Mouse (Mus musculus) lung, embryonic 14.5 days (tissue): ENCODE results near the gene Prr12. TPM values are rescaled to one million over a fixed set of nuclear protein-coding genes. Genes with fewer than 3 reads are reported as not detected.

Experiments used
- ATAC-seq: fragments of 200-750 bp; cut with Nextera tagmentation; 2 replicates; pipeline ENCODE4 v1.8.0; 2017; ENCODE audit warnings: mild to moderate bottlenecking, moderate TSS enrichment, moderate library complexity; ENCODE audit not compliant: insufficient read depth
- DNase-seq: peaks from one replicate; pipeline ENCODE4 v3.0.0-alpha.2; 2015
- H3K27ac ChIP-seq: fragments of 300-500 bp; sonication (generic); 2 replicates; pipeline ENCODE4 v1.5.1; 2014; ENCODE audit warnings: low read depth, mild to moderate bottlenecking, moderate library complexity
- H3K27me3 ChIP-seq: fragments of 300-500 bp; sonication (generic); 2 replicates; pipeline ENCODE4 v1.6.1; 2014; ENCODE audit warnings: low read length, control low read depth; ENCODE audit not compliant: insufficient read depth
- H3K36me3 ChIP-seq: fragments of 300-500 bp; sonication (generic); 2 replicates; pipeline ENCODE4 v1.6.1; 2014; ENCODE audit warnings: control low read depth; ENCODE audit not compliant: insufficient read depth
- H3K4me1 ChIP-seq: fragments of 300-500 bp; sonication (generic); 2 replicates; pipeline ENCODE4 v1.6.1; 2014; ENCODE audit warnings: antibody characterized with exemption, control low read depth; ENCODE audit not compliant: insufficient read depth
- H3K4me2 ChIP-seq: fragments of 300-500 bp; sonication (generic); 2 replicates; pipeline ENCODE4 v1.6.1; 2014; ENCODE audit warnings: mild to moderate bottlenecking
- H3K4me3 ChIP-seq: fragments of 300-500 bp; sonication (generic); 2 replicates; pipeline ENCODE4 v1.5.1; 2014; ENCODE audit warnings: low read depth, low read length
- H3K9ac ChIP-seq: fragments of 300-500 bp; sonication (generic); 2 replicates; pipeline ENCODE4 v1.6.1; 2014
- H3K9me3 ChIP-seq: fragments of 300-500 bp; sonication (generic); 2 replicates; pipeline ENCODE4 v1.6.1; 2016; ENCODE audit warnings: low read depth, low read length, control low read depth
- CTCF ChIP-seq: IDR thresholded peaks from 2 replicates; pipeline ENCODE4 v1.5.1; 2016; ENCODE audit warnings: antibody characterized with exemption, low read depth
- WGBS: fragments of 180-500 bp; shearing (Covaris S2); extraction: QIAGEN DNeasy Blood & Tissue Kit; methylation state at CpG from one replicate; pipeline ENCODE4 v1.1.7; 2014; 5-methylcytosine and 5-hydroxymethylcytosine counted together
- polyA plus RNA-seq: library from polyadenylated mRNA; unstranded; fragments of >200 nt; fragmentation: Nextera tagmentation; extraction: Ambion mirVana; gene quantifications from 2 replicates; pipeline ENCODE4 v1.2.1, GENCODE M21; 2014

The Prr12 gene
- polyA plus RNA-seq, 1 experiment from 2014 or later = 16.2 TPM

DNA sequence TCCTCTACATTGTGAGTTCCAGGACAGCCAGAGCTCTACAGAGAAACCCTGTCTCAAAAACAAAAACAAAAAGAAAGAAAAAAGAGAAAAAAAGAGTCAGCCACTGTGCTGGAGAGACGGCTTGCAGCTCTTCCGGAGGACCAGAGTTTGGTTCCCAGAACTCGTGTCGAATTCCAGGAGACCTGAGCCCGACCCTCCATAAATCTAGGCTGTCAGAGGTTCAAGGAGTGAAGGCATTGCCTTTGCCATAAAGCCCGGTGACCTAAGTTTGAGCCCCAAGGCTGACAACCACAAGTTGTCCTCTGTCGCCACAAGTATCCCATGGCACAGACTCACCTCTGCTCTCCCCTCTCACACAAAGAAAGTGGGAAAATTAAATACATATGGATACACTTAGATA lies 41.4 kb upstream of the Prr12 start:
- Histone ChIP-seq H3K4me3 (no peak overlapping the region), H3K4me2 (no peak overlapping the region), H3K27ac (0 out of 2 replicates have a peak overlapping the region, but pooled peaks have one; percentile 3), H3K9me3 (no peaks in the 10 kb centered on the region), H3K27me3 (no peaks in the 10 kb centered on the region), H3K36me3 (peaks cover 5% of the 10 kb centered on the region; the same call in 1 of the 2 replicates), H3K9ac (no peak overlapping the region), H3K4me1 (peaks cover 10% of the 10 kb centered on the region; the same call in 1 of the 2 replicates)
- WGBS = 28% methylated on average over 7 of the region's 7 CpGs
- no peak for DNase-seq
- no peak for ATAC-seq
- no peak for TF ChIP-seq CTCF

DNA sequence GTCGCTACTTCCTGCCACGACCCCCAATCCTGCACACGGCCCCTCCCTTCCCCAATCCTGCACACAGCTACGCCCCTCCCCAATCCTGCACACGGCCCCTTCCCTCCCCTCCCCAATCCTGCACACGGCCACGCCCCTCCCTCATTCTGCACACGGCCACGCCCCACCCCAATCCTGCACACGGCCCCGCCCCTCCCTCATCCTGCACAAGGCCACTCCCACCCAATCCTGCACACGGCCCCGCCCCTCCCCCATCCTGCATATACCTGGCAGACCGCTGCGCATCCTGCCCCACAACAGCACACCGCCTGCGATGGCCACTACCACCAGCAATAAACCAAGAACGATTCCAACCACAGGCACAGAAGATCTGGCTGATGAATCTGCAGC lies 40.8 kb upstream of the Prr12 start:
- Histone ChIP-seq H3K4me2 (no peak overlapping the region), H3K9me3 (no peaks in the 10 kb centered on the region), H3K27ac (peak overlapping the region; percentile 91; the same call in 1 of the 2 replicates), H3K4me1 (peaks cover 10% of the 10 kb centered on the region; the same call in 1 of the 2 replicates), H3K4me3 (no peak overlapping the region), H3K27me3 (no peaks in the 10 kb centered on the region), H3K36me3 (peaks cover 10% of the 10 kb centered on the region), H3K9ac (no peak overlapping the region)
- ATAC-seq = no peak
- TF ChIP-seq CTCF = no peak
- DNase-seq = no peak
- WGBS = 37% methylated on average over 18 of the region's 18 CpGs

GRCm38 (mm10) chr7:45092828-45093515 lies 40.3 kb upstream of the Prr12 start:
- ATAC-seq = no peak

DNA sequence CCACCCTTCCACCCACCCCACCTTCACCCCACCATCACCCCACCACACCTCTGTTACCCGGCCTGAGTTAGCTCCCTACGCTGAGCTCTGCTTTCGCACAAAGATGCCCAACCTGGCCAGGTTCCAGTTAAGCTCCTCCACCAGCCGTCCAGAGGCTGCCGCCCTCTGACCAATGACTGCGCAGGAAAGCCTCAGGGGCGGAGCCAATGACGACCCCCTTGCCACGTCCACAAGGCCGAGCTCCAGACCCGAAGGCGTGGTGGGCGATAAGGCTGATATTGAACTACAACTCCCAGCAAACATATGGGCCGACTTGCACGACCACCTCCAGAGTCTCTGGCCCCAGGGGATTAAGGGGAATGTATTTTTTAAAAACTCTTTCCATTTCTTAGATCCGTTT lies 39.4 kb upstream of the Prr12 start, which contains the start of gene Rcn3:
TSS of gene Rcn3 (minus strand) at position 174 of the 400 bp plus-strand sequence.
- no peak for TF ChIP-seq CTCF
- H3K27ac ChIP-seq = peak within 1 kb of the TSS; percentile 91
- DNase-seq (peak; percentile 99), ATAC-seq (peak; percentile 95)
- peak within 1 kb of the TSS; percentile 78 for H3K9ac ChIP-seq
- peaks cover 10% of the 10 kb centered on the region; the same call in 1 of the 2 replicates for H3K4me1 ChIP-seq
- peak within 1 kb of the TSS; percentile 70 for H3K4me2 ChIP-seq
- 0% methylated on average over 16 of the region's 16 CpGs for WGBS
- no peaks in the 10 kb centered on the region for H3K27me3 ChIP-seq
- H3K4me3 ChIP-seq = peak within 1 kb of the TSS; percentile 52
- H3K9me3 ChIP-seq = no peaks in the 10 kb centered on the region
- peaks cover 24% of the 10 kb centered on the region for H3K36me3 ChIP-seq

More at GRCm38 (mm10) chr7:45092828-45093515, 40.3 kb upstream of the Prr12 start:
- Histone ChIP-seq H3K4me2 (peak overlapping the region; percentile 18; the same call in 1 of the 2 replicates), H3K27ac (peak overlapping the region; percentile 91), H3K9ac (no peak overlapping the region), H3K27me3 (no peaks in the 10 kb centered on the region), H3K9me3 (no peaks in the 10 kb centered on the region), H3K4me3 (no peak overlapping the region), H3K4me1 (peaks cover 10% of the 10 kb centered on the region; the same call in 1 of the 2 replicates), H3K36me3 (peaks cover 15% of the 10 kb centered on the region)
- TF ChIP-seq CTCF = no peak
- 48% methylated on average over 12 of the region's 12 CpGs for WGBS
- peak; percentile 54 for DNase-seq

DNA sequence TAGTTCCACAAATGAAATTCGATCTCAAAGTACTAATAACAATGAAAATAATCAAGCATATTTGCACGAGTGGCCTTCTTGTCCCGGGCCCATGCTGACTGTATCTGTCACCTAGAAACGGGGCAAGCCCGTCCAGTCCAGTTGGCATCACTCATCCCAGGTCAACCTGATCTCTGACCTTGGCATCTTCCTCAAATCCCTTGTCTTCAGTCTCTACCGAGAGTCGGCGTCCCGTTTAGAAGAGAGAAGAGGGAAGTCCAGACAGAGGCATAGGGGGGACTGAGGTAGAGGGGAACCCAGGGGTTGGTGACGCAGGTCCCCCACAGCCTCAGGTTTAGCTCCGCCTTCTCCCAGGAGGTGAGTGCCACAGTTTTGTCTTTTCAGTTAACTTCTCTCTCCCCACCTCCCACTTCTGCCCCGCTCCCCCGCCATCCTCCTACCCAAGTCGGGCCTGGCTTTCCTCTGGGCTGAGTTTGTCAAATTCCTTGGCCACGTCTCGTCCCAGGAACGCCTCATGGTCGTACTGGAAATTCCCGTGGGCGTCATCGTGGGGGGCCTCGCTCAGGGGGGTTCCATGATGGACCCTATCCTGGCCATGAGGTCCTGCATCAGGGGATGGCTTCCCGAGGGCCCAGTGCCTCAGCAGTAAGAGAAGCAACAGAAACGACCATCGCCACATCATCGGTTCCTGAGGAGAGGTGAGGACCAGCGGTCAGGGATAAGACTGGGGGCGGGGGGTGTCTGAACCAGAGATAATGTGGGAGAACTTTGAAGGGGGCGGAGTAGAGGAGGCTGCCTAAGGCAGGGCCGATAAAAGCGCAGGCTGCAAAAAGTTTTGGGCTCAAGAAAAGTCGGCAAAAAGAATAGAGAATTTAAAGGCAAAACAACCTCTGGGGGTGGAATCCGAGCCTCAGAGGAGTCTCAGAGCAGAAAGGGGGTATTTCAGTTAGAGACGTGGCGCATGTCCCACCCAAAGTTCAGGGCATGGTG lies 38.6 kb upstream of the Prr12 start:
- 6% methylated on average over 35 of the region's 35 CpGs for WGBS
- Histone ChIP-seq H3K9me3 (no peaks in the 10 kb centered on the region), H3K4me2 (peak overlapping the region; percentile 70), H3K4me3 (peak overlapping the region; percentile 52), H3K9ac (peak overlapping the region; percentile 78), H3K4me1 (peaks cover 10% of the 10 kb centered on the region; the same call in 1 of the 2 replicates), H3K27me3 (no peaks in the 10 kb centered on the region), H3K27ac (peak overlapping the region; percentile 91), H3K36me3 (peaks cover 30% of the 10 kb centered on the region)
- DNase-seq = peak; percentile 74
- TF ChIP-seq CTCF = no peak
- ATAC-seq = peak; percentile 66

GRCm38 (mm10) chr7:45090251-45090977 lies 37.7 kb upstream of the Prr12 start:
- DNase-seq = peak; percentile 33
- Histone ChIP-seq H3K27me3 (no peaks in the 10 kb centered on the region), H3K27ac (peak overlapping the region; percentile 91), H3K36me3 (peaks cover 36% of the 10 kb centered on the region), H3K4me1 (peaks cover 10% of the 10 kb centered on the region; the same call in 1 of the 2 replicates), H3K4me2 (peak overlapping the region; percentile 70), H3K9me3 (no peaks in the 10 kb centered on the region), H3K9ac (peak overlapping the region; percentile 78; the same call in 1 of the 2 replicates), H3K4me3 (peak overlapping the region; percentile 52)
- ATAC-seq = no peak
- no peak for TF ChIP-seq CTCF
- 65% methylated on average over 13 of the region's 13 CpGs for WGBS
